Mouse (Mus musculus): ENCODE results near the gene Matn4. TPM values are rescaled to one million over a fixed set of nuclear protein-coding genes. Genes with fewer than 3 reads are reported as not detected.

The Matn4 gene
- total RNA-seq, 2 experiments from 2014 or later, result 3.7 to 5.4 TPM

DNA sequence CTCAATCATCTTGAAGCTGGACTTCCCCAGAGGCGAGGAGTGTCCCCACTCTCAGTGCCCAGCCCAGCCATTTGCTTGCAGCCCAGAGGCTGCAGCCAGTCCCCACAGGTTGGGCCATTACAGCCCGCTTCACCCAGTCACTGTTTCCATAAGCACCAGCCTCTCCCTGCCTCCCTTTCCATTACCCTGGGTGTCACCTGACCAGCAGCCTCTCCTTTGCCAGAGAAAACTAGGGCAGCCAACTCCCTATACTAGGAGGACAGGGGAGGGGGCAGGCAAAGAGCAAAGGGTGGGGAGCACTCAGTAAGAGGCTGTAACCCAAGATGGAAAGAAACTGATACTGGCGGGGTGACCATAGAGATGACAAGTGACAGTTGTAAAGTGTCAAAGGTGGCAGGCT, 32.0 kb upstream of the Matn4 start:
- peak; percentile 44 for DNase-seq

GRCm38 (mm10) chr2:164436215-164436913, 31.4 kb upstream of the Matn4 start:
- intact Hi-C loops (cut with DNase I; ENCODE audit: low total_unique reads), result no loop called here
- DNase-seq, result no peak

More for the DNA sequence above, 32.0 kb upstream of the Matn4 start:
- intact Hi-C loops (cut with DNase I; ENCODE audit: low total_unique reads), result no loop called here

DNA sequence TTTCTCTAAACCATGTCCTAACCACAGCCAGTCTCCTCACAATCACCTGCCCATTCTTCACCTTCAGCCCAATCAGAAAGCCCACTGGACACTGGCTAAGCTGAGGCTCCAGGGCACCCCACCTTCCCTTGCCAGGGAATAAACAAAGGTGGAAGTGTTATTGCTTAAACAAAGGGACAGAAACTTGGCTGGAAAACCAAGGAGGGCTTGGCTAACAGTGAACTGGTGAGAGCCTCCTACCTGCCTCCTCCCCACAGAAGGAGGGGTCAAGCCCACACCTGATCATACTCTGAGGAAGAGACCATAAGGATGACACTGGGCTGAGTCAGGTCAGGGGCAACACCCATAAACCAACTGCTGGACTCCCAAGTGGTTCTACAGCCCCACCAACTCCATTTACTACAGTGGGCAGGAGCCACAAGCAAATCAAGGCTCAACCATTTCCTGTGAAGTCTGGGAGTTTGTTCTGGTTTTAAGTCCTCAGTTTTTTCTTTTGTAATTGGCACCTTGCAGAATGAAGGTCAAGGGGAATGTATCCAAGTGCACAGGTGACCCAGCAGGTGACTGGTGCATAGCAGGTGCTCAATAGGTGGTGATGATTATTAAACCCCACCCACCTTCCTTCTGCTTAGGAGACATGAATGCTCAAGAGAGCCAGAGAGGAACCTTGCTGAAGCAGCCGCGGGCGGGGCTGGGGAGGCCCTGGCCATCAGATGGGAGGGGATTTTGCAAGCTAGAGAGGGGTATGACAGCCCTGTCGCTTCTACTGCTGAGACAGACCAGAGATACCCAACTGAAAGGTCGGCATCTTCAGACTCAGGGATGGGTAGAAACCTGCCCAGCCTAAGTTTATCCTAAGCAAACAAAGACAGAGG, 30.5 kb upstream of the Matn4 start:
- DNase-seq, result no peak
- intact Hi-C loops (cut with DNase I; ENCODE audit: low total_unique reads), result no loop called here

- intact Hi-C loops (cut with DNase I; ENCODE audit: low total_unique reads), result no loop called here
- DNase-seq, result no peak
These were observed 29.7 kb upstream of the Matn4 start for GRCm38 (mm10) chr2:164434681-164435080.

GRCm38 (mm10) chr2:164433278-164433895, 28.4 kb upstream of the Matn4 start:
- intact Hi-C loops (cut with DNase I; ENCODE audit: low total_unique reads), result no loop called here

DNA sequence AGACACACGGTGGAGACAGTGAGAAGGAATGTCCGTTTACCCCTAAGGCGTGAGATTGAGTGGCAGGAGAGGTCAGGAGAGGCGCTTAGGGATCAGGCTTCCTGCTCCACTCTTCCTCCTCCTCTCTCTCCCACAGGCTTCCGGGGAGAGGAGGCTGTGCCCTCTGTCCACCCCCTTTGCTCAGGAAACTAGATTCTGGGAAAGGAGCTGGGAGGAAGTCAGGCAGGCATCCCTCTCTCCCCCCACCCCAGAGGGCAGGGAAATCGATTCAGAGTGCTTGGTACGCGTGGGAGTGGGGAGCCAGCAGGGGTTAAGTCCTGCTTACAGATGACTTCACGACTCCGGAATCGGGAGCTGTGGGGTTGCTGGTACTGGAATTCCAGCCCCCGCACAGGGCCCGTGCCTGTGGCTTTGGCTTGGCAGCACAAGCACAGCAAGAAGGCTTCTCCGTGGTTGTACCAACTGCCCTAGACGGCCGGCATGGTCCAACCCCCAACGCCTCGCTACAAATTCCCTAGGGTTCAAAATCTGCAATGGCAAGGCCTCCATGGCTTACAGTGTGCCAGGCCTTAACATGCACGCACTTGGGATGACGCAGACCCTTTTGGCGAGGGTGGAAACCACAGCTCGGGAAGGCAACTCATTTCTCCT, 27.7 kb upstream of the Matn4 start:
- intact Hi-C loops (cut with DNase I; ENCODE audit: low total_unique reads), result no loop called here
- peak; percentile 50 for DNase-seq

More at GRCm38 (mm10) chr2:164433278-164433895, 28.4 kb upstream of the Matn4 start:
- no peak for DNase-seq

GRCm38 (mm10) chr2:164431676-164432465, 26.9 kb upstream of the Matn4 start:
- intact Hi-C loops (cut with DNase I; ENCODE audit: low total_unique reads), result no loop called here
- no peak for DNase-seq

GRCm38 (mm10) chr2:164430697-164431096, 25.7 kb upstream of the Matn4 start:
- no peak for DNase-seq
- intact Hi-C loops (cut with DNase I; ENCODE audit: low total_unique reads), result no loop called here

DNA sequence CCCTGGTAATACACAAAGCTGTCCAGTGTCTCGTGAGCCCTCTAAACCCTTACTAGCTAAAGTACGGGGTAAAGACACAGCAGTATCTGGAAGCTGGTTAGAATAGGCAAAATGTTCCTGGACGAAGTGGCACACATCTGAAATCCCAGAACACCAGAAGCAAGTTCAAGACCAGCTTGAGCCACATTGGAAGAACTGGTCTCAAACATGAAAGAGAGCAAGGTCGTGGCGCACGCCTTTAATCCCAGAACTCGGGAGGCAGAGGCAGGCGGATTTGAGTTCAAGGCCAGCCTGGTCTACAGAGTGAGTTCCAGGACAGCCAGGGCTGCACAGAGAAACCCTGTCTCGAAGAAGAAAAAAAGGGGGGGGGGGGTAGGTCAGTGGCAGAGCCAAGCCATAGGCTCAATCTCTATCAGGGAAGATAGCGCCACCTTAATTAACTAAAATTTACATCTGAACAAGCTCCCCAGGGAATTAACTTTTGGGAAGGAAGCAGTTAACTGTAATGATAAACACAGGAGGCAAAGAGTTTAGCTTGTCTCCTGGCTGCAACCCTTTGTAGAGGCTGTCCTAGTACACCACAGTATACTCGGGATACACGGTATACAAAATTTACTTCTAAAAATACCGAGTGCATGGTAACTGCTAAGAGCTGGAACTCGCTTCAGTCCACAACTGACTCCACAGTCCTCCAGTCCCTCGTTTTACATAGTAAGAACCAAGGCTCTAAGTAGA, 25.1 kb upstream of the Matn4 start:
- no peak for DNase-seq
- intact Hi-C loops (cut with DNase I; ENCODE audit: low total_unique reads), result no loop called here

GRCm38 (mm10) chr2:164428451-164428850, 23.5 kb upstream of the Matn4 start:
- intact Hi-C loops (cut with DNase I; ENCODE audit: low total_unique reads), result no loop called here
- DNase-seq, result no peak

DNA sequence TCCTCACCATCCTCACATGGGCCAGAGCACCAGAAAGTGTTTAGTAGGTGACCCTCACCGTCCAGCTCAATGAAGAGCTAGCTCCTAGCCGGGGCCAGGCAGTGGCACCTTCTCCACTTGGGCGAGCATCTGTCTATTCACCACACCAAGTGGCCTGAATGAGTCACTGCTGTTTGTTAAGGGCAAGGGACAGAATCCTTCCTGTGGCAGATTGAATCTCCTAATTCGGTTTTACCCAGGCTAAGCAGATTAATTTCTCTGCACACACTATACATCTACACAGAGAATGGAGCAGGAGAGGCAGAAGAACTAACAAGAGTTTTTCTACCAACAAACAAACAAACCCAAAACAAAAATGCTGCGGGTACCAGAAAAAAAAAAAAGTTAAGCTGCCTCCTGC, 22.0 kb upstream of the Matn4 start:
- intact Hi-C loops (cut with DNase I; ENCODE audit: low total_unique reads), result no loop called here
- DNase-seq, result no peak

DNA sequence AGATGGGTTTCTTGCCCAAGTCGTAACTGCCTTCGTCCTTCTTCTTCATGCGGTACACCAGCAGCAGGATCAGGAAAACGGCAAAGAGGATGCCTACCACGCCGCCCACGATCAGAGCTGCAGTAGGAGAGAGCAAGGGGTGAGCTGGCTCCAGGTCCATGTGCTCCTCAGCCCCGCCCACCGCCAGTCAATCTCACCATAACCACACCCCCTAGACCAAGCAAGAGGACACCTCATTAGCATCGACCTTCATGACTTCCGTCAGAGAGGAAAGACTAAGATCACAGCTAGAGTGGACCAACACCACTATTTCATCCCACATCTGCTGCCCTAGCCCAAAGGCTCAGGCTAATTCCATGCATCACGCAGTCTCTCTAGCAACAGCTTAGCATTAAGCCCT, 21.2 kb upstream of the Matn4 start:
- no peak for DNase-seq
- intact Hi-C loops (cut with DNase I; ENCODE audit: low total_unique reads), result no loop called here

DNA sequence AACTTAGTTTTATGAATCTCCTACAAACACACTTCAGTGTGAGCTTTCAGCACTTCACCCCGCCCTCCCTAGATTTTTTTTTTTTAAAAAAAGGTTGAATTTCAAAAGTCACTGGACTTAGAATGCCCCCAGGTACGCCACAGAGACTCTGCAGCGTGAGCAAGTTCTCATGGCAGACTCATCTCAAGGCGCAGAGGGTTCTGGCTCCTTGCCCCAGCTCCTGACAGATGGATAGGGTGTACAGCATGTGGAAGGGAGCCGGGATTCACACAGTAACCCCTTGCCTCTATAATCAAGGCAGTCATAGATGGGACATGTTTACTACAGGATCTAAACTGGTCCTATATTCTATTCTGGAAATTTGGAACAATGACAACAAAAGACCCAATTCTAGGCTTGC, 20.4 kb upstream of the Matn4 start:
- no peak for DNase-seq
- intact Hi-C loops (cut with DNase I; ENCODE audit: low total_unique reads), result no loop called here

DNA sequence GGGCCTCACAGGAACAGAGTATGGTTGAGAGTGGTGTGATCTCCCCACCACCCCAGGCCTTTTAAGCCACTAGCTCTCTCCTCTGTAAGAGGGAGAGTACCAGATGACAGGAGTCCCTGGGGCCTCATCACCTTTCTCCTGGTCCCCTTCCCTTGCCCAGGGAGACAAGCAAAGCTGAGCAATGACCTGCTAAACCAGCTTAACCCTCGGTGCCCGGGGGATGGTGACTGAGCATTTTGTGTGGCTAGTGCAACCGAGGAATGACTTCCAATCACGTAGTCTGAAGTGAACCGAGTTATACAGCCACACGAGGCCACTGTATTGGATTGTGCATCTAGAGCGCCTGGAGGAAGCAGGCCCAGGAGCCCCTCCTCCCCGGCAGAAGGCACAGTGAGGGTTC, 19.4 kb upstream of the Matn4 start:
- intact Hi-C loops (cut with DNase I; ENCODE audit: low total_unique reads), result no loop called here
- no peak for DNase-seq

GRCm38 (mm10) chr2:164423464-164423863, 18.5 kb upstream of the Matn4 start:
- DNase-seq, result no peak
- intact Hi-C loops (cut with DNase I; ENCODE audit: low total_unique reads), result no loop called here

DNA sequence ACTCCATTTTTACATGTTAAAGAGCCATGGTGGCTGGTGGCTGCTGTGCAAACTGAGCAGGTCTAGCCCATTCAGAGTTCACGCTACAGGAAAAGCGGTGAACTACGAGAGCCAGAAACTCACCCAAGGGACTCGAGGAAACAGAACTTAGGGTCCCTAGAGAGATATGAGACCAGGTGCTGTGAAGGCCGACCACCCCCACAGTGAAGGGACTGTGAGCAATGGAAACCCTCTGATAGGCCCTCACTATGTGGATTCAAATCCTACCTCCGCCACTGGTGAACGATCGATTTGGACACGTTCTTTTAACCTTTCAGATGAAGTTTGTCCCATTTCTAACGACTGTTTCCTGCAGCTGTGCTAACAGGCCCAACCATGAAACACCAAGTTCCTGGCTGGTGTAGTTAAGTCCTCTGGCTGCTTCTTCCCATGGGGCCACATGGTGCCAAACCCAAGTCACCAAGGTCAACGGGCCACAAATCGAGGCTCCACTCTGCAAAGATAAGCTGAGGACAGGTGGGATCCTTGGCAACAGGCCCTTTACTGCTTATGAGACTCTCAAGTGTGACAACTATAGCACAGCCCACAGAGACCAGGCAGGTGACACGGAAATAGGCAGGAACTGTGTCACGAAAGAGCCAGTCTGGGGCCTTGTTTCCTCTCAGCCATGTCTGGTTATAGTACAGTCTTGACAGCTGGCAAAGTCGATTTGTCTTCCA, 17.9 kb upstream of the Matn4 start:
- no peak for DNase-seq
- intact Hi-C loops (cut with DNase I; ENCODE audit: low total_unique reads), result no loop called here

DNA sequence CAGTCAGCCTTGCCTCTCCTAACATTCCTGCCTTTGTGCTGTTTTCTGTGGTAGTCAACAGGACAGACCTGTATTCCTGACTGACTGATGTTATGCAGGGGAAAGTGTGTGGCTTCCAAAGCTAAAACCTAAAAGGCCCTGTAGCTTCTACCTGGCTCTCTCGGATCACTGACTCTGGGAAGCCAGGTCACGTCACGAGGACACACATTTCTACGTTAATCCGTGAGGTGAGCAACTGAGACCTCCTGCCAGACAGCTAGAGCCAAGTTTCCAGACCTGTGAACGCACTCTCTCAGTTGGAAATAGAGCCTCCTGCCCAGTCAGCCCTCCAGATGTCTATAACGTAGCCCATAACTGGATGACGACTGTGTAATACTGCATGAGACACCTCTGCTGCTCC, 17.0 kb upstream of the Matn4 start:
- intact Hi-C loops (cut with DNase I; ENCODE audit: low total_unique reads), result no loop called here
- no peak for DNase-seq

DNA sequence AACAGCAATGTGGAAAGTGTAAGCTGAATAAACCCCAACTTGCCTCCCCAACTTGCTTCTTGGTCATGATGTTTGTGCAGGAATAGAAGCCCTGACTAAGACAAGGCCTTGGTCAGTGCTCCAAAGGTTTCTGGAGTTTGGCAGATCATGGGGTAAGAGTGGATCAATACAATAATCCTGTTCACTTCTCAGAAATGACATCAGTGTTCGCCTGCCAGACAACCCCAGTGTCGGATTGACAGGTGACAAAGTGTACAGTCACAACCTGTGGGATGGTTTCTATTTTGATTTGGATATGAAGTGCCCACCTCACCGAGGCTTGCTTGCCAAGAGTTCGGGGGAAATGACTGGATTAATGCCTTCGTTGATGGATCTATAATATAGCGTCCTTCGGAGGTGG, 16.3 kb upstream of the Matn4 start:
- no peak for DNase-seq
- intact Hi-C loops (cut with DNase I; ENCODE audit: low total_unique reads), result no loop called here
